Mouse (Mus musculus) heart, embryonic 13.5 days (tissue): Measurements from ENCODE around the gene Npcd. TPM values are rescaled to one million over a fixed set of nuclear protein-coding genes. Genes with fewer than 3 reads are reported as not detected.

Experiments
- ATAC-seq: fragments of 200-750 bp; cut with Nextera tagmentation; 2 replicates; pipeline ENCODE4 v1.8.0; 2017; ENCODE audit warnings: moderate TSS enrichment; ENCODE audit not compliant: insufficient number of reproducible peaks, low FRiP score, low TSS enrichment; ENCODE audit errors: extremely low read depth
- H3K27ac ChIP-seq: fragments of 300-500 bp; sonication (generic); replicated peaks from 2 replicates; pipeline ENCODE4 v1.5.1; 2015; ENCODE audit warnings: moderate library complexity, mild to moderate bottlenecking, inconsistent platforms
- H3K27me3 ChIP-seq: fragments of 300-500 bp; sonication (generic); replicated peaks from 2 replicates; pipeline ENCODE4 v1.6.1; 2015; ENCODE audit warnings: mild to moderate bottlenecking, inconsistent platforms
- H3K36me3 ChIP-seq: fragments of 300-500 bp; sonication (generic); 2 replicates; pipeline ENCODE4 v1.6.1; 2015; ENCODE audit warnings: mild to moderate bottlenecking, inconsistent platforms
- H3K4me1 ChIP-seq: fragments of 300-500 bp; sonication (generic); 2 replicates; pipeline ENCODE4 v1.6.1; 2015; ENCODE audit warnings: inconsistent platforms
- H3K4me2 ChIP-seq: fragments of 300-500 bp; sonication (generic); 2 replicates; pipeline ENCODE4 v1.6.1; 2015; ENCODE audit warnings: inconsistent platforms, mild to moderate bottlenecking, moderate library complexity
- H3K4me3 ChIP-seq: fragments of 300-500 bp; sonication (generic); 2 replicates; pipeline ENCODE4 v1.5.1; 2015; ENCODE audit warnings: moderate library complexity, mild to moderate bottlenecking, inconsistent platforms
- H3K9ac ChIP-seq: fragments of 300-500 bp; sonication (generic); 2 replicates; pipeline ENCODE4 v1.6.1; 2015; ENCODE audit warnings: inconsistent platforms, mild to moderate bottlenecking, moderate library complexity
- H3K9me3 ChIP-seq: fragments of 300-500 bp; sonication (generic); 2 replicates; pipeline ENCODE4 v1.6.1; 2016; ENCODE audit warnings: inconsistent platforms
- WGBS: fragments of 180-500 bp; shearing (Covaris S2); methylation state at CpG from one replicate; pipeline ENCODE4 v1.1.7; 2015; ENCODE audit warnings: mixed read lengths; 5-methylcytosine and 5-hydroxymethylcytosine counted together
- polyA plus RNA-seq: library from polyadenylated mRNA; unstranded; fragments of >200 nt; fragmentation: Nextera tagmentation; extraction: Ambion mirVana; gene quantifications from 2 replicates; pipeline ENCODE4 v1.2.1, GENCODE M21; 2015

Gene Npcd
- polyA plus RNA-seq, 1 experiment from 2014 or later: not detected

DNA sequence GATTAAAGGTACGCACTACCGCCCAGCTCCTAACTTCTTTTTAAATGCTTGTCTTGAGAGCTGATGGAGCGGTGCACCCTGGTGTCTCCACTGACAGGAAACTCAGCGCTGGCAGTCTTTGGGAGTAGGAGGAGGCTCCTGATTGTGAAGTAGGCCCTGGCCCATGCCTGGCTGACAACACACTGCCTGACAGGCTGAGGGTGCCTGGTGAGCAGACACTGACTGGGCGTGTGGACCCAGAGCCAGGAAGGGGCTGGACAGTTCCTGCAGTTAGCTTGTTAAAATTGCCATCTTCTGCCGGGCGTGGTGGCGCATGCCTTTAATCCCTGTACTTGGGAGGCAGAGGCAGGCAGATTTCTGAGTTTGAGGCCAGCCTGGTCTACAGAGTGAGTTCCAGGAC, 83.8 kb downstream of the Npcd start:
- 83% methylated on average over 8 of the region's 8 CpGs for WGBS
- no peaks in the 10 kb centered on the region for H3K27me3 ChIP-seq
- no peaks in the 10 kb centered on the region for H3K9me3 ChIP-seq
- no peak overlapping the region for H3K27ac ChIP-seq
- H3K9ac ChIP-seq: no peak overlapping the region
- no peaks in the 10 kb centered on the region; the same call in 1 of the 2 replicates for H3K36me3 ChIP-seq
- no peak overlapping the region for H3K4me2 ChIP-seq
- H3K4me3 ChIP-seq: no peak overlapping the region
- no peaks in the 10 kb centered on the region; the same call in 1 of the 2 replicates for H3K4me1 ChIP-seq
- no peak for ATAC-seq

DNA sequence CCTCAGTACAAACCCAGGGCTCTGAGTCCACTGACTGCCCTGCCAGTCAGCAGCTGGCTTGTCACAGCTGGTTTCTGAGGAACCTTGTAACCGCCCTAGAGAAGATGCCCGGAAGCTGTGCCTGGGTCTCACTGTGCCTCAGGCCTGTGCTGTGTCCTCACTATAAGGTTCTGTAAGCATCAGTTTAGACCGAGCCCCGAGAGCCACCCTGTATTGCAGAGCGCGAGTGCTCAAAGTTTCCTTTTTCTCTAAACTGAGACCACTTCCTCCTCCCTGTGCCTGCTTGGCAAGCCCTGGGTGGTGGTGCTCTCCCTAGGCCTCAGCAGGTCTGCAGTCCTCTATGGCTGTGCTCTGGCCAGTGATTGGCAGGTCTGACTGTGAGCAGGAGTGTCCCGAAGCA, 84.9 kb downstream of the Npcd start:
- Histone ChIP-seq H3K4me3 (no peak overlapping the region), H3K4me1 (peaks cover 5% of the 10 kb centered on the region), H3K27ac (no peak overlapping the region), H3K9ac (no peak overlapping the region), H3K36me3 (peaks cover 2% of the 10 kb centered on the region; the same call in 1 of the 2 replicates), H3K4me2 (no peak overlapping the region), H3K27me3 (no peaks in the 10 kb centered on the region), H3K9me3 (no peaks in the 10 kb centered on the region)
- WGBS: 82% methylated on average over 7 of the region's 7 CpGs
- ATAC-seq: no peak

GRCm38 (mm10) chr15:79747998-79748397, 86.0 kb downstream of the Npcd start:
- no peaks in the 10 kb centered on the region for H3K9me3 ChIP-seq
- no peak overlapping the region for H3K27ac ChIP-seq
- no peak overlapping the region for H3K4me2 ChIP-seq
- no peaks in the 10 kb centered on the region for H3K27me3 ChIP-seq
- no peak for ATAC-seq
- H3K4me1 ChIP-seq: peaks cover 9% of the 10 kb centered on the region
- H3K9ac ChIP-seq: no peak overlapping the region
- no peak overlapping the region for H3K4me3 ChIP-seq
- H3K36me3 ChIP-seq: peaks cover 3% of the 10 kb centered on the region; the same call in 1 of the 2 replicates
- 50% methylated on average over 11 of the region's 11 CpGs for WGBS

- Histone ChIP-seq H3K36me3 (peaks cover 3% of the 10 kb centered on the region; the same call in 1 of the 2 replicates), H3K9me3 (no peaks in the 10 kb centered on the region), H3K9ac (peak overlapping the region; percentile 5; the same call in 1 of the 2 replicates), H3K27ac (no peak overlapping the region), H3K4me1 (peaks cover 20% of the 10 kb centered on the region), H3K4me3 (no peak overlapping the region), H3K4me2 (no peak overlapping the region), H3K27me3 (no peaks in the 10 kb centered on the region)
- WGBS: 80% methylated on average over 5 of the region's 5 CpGs
- ATAC-seq: no peak
Observed at GRCm38 (mm10) chr15:79745883-79746282, 88.2 kb downstream of the Npcd start.

DNA sequence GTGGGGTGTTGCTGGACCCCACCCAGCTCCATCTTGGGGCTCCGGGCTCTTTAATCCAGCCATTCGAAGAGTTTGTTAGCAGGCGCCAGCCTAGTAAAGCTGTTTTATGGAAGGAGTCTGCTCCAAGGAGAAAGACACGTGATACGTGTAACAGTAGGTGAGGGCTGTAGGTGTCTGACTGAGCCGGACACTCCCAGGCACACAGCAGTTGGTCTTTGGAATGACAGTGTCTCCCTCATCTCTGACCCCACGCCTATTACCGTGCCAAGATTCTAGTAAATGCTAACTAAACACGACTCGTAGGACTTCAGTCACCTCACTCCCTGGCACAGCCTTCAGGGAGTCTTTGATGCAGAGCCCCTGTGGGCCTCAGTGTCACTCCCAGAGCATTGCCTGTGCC, 88.7 kb downstream of the Npcd start:
- no peaks in the 10 kb centered on the region for H3K9me3 ChIP-seq
- no peak overlapping the region for H3K27ac ChIP-seq
- peaks cover 6% of the 10 kb centered on the region; the same call in 1 of the 2 replicates for H3K36me3 ChIP-seq
- H3K4me1 ChIP-seq: peaks cover 25% of the 10 kb centered on the region
- H3K27me3 ChIP-seq: no peaks in the 10 kb centered on the region
- no peak for ATAC-seq
- 76% methylated on average over 10 of the region's 10 CpGs for WGBS
- no peak overlapping the region for H3K4me3 ChIP-seq
- H3K4me2 ChIP-seq: no peak overlapping the region
- H3K9ac ChIP-seq: peak overlapping the region; percentile 5; the same call in 1 of the 2 replicates

DNA sequence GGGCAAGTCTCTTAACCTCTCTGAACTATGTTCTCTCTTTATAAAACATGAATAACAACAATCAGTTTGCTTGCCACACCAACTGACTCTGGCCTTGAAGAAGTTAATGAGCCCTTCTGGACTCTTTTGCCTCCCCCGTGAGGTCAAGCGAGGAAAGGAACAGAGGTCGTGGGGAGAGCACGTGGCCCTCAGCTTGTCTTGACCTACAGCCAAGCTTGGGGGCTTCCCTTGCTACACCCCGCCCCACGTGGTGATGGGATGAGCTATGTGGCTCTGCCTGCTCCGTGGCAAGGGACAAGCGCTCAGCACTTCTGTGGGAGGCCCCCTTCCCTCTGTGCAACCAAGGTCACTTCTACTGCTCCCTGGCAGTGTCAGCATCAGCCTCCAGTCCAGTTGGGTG, 89.3 kb downstream of the Npcd start:
- Histone ChIP-seq H3K4me3 (no peak overlapping the region), H3K27ac (no peak overlapping the region), H3K4me1 (peaks cover 31% of the 10 kb centered on the region), H3K36me3 (0 out of 2 replicates have a peak, but pooled peaks cover 6% of the 10 kb centered on the region), H3K9me3 (no peaks in the 10 kb centered on the region), H3K4me2 (no peak overlapping the region), H3K9ac (no peak overlapping the region), H3K27me3 (no peaks in the 10 kb centered on the region)
- 58% methylated on average over 8 of the region's 8 CpGs for WGBS
- ATAC-seq: no peak

DNA sequence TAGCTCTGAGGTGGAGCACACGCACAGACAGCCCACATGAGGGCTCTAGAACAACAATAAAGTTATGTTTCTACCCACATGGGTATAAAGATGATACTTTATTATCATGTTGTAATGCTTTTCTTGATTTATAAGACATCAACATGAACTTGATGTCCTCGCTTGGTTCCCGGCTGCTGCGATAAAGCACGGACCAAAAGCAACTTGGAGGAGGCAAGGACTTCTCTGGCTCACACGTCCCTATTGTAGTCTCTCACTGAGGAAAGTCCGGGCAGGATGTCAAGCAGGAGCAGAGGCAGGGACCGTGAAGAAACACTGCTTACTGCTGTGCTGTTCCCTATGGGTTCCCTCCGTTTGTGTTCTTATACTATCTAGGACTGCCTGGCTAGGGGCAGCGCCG, 90.0 kb downstream of the Npcd start:
- H3K4me2 ChIP-seq: no peak overlapping the region
- peaks cover 38% of the 10 kb centered on the region for H3K4me1 ChIP-seq
- peaks cover 13% of the 10 kb centered on the region for H3K36me3 ChIP-seq
- H3K4me3 ChIP-seq: no peak overlapping the region
- 89% methylated on average over 11 of the region's 11 CpGs for WGBS
- H3K9me3 ChIP-seq: no peaks in the 10 kb centered on the region
- H3K27ac ChIP-seq: no peak overlapping the region
- H3K9ac ChIP-seq: no peak overlapping the region
- ATAC-seq: no peak
- no peaks in the 10 kb centered on the region for H3K27me3 ChIP-seq

DNA sequence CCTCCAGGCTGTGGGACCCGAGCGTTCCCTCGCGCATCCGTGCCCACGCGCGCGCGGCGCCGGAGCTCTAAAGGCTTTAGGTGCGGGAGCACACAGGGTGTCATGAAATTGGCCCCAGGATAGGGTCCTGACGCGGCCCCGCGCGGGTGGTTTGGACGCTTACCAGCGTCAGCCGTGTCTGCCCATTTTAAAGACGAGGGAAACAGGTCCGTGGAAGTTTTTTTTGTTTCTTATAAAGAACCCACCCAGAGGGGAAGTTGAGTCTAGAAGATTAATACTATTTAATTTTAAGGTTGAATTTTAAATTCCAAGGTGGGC, 91.4 kb downstream of the Npcd start:
- H3K9me3 ChIP-seq: no peaks in the 10 kb centered on the region
- 0% methylated on average over 23 of the region's 23 CpGs for WGBS
- H3K27ac ChIP-seq: peak overlapping the region; percentile 84; the same call in 1 of the 2 replicates
- H3K27me3 ChIP-seq: no peaks in the 10 kb centered on the region
- peaks cover 26% of the 10 kb centered on the region for H3K36me3 ChIP-seq
- peaks cover 40% of the 10 kb centered on the region for H3K4me1 ChIP-seq
- ATAC-seq: no peak
- H3K9ac ChIP-seq: peak overlapping the region; percentile 93
- peak overlapping the region; percentile 90 for H3K4me2 ChIP-seq
- H3K4me3 ChIP-seq: peak overlapping the region; percentile 71

- H3K36me3 ChIP-seq: peaks cover 32% of the 10 kb centered on the region
- H3K4me3 ChIP-seq: peak within 1 kb of the TSS; percentile 71
- peaks cover 40% of the 10 kb centered on the region for H3K4me1 ChIP-seq
- H3K4me2 ChIP-seq: peak within 1 kb of the TSS; percentile 90
- H3K9ac ChIP-seq: peak within 1 kb of the TSS; percentile 93
- ATAC-seq: peak; percentile 82
- peak within 1 kb of the TSS; percentile 84 for H3K27ac ChIP-seq
- no peaks in the 10 kb centered on the region for H3K9me3 ChIP-seq
- WGBS: under 1% methylated on average over 78 of the region's 93 CpGs
- H3K27me3 ChIP-seq: no peaks in the 10 kb centered on the region
Observed at GRCm38 (mm10) chr15:79741921-79742705, 91.9 kb downstream of the Npcd start, which contains the start of gene Sun2. TSS of gene Sun2 (minus strand) at chr15:79742536.

- H3K36me3 ChIP-seq: peaks cover 40% of the 10 kb centered on the region
- H3K9ac ChIP-seq: peak overlapping the region; percentile 93
- H3K4me1 ChIP-seq: peaks cover 40% of the 10 kb centered on the region
- H3K9me3 ChIP-seq: no peaks in the 10 kb centered on the region
- ATAC-seq: no peak
- H3K27me3 ChIP-seq: no peaks in the 10 kb centered on the region
- peak overlapping the region; percentile 71 for H3K4me3 ChIP-seq
- WGBS: 8% methylated on average over 14 of the region's 14 CpGs
- H3K27ac ChIP-seq: peak overlapping the region; percentile 84
- peak overlapping the region; percentile 90 for H3K4me2 ChIP-seq
Observed at GRCm38 (mm10) chr15:79741173-79741858, 92.7 kb downstream of the Npcd start.

DNA sequence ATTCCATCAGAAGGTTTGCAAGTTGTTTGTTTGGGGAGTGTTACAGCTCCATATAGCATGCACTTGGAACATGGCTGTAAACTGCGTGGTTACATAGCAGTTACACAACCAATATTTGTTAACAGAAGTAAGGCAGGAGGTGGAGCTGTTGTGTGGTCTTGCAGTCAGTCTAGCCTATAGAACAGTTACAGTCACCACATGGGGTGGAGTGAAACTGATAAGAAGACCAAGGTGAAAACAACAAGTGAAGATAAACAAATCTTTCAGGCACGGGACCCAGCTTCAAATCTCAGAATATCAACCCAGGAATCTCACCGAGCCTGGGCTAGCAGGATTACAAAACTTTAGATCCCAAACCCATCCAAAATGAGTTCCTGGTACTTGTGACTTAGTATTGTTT, 93.3 kb downstream of the Npcd start:
- Histone ChIP-seq H3K27me3 (no peaks in the 10 kb centered on the region), H3K9me3 (no peaks in the 10 kb centered on the region), H3K9ac (peak overlapping the region; percentile 93), H3K4me1 (peaks cover 43% of the 10 kb centered on the region), H3K4me2 (peak overlapping the region; percentile 90), H3K4me3 (peak overlapping the region; percentile 71), H3K27ac (peak overlapping the region; percentile 84), H3K36me3 (peaks cover 45% of the 10 kb centered on the region)
- WGBS: 44% methylated on average over 3 of the region's 3 CpGs
- no peak for ATAC-seq
